Mouse (Mus musculus): ENCODE measurements around the gene Fbxw10.

DNA sequence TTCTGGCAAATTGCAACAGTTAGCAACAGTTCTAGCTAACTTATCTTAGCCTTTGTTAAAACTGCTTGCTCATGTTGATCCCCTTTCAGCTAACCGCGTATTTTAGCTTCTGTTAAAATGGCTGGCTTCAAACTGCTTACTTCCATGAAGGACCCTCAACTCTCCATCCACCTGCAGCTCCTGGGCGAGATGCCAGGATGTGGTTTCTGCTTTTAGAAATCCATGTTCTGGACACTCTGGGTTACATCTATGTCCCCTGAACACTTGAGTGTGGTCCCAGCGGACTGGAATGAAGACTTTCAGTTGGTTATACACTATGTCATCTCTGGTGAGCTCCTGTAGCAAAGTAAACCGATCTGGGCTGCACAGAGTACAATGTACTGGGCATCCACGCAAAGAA, 34.6 kb upstream of the Fbxw10 start:
- TF ChIP-seq CTCF (IDR thresholded peaks at IDR 0.05; ENCODE audit: low read depth): no peak
- no peak for TF ChIP-seq EP300 (IDR thresholded peaks at IDR 0.05; ENCODE audit: low read depth)

Measured in heart, postnatal 0 days (tissue).